Mouse (Mus musculus): ENCODE results near the gene Smtnl2. TPM values are rescaled to one million over a fixed set of nuclear protein-coding genes. Genes with fewer than 3 reads are reported as not detected.
"Not testable (repeated sequence)": the region's sequence is repeated elsewhere in the genome, so short reads cannot be mapped to it uniquely, and the experiment has no call there.

The Smtnl2 gene
- total RNA-seq, 2 experiments from 2014 or later = 160 to 162 TPM

GRCm38 (mm10) chr11:72376562-72376961 lies 35.0 kb downstream of the Smtnl2 start:
- intact Hi-C loops (cut with DNase I; ENCODE audit: low total_unique reads) = loop anchor here (5.0 kb wide), 1 partner anchor 41 kb away; no protein-coding TSS in a partner anchor
- DNase-seq = no peak

- intact Hi-C loops (cut with DNase I; ENCODE audit: low total_unique reads) = no loop called here
- DNase-seq = no peak
Measured at GRCm38 (mm10) chr11:72369904-72370672, 41.4 kb downstream of the Smtnl2 start.

DNA sequence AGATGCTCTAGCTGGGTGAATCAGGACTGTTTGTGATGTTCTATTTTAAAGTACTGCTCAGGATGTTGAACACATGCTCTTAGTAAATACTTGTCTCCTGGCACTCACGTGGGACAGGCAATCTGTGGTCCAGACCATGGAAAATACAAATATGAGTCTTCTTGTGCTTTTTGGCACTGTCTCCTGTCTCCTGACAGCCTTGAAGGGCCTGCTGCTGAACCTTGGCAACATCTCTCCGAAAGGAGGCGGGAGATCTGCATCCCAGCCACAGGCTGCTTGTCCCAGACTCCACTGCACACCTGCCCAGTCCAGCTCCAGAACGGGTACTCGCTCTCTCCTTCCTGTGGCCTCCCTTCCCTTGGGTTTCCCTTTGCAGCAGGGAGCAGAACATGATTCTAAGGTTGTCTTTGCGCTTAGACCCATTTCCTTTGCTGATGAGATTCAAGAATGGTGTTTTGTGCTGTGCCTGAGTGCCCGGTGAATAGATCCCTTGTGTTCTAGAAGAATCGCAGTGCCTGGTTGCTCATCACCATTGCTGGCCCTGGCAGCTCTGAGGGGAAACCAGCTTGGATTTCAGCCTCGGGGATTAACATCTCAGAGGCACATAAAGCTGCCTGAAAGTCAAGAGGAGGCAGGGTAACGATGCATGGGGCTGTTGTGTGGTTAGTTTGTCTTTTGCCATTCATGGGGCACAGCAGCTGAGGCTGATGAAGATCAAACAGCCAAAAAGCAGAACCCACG lies 43.4 kb downstream of the Smtnl2 start:
- no peak for DNase-seq
- intact Hi-C loops (cut with DNase I; ENCODE audit: low total_unique reads) = no loop called here

- intact Hi-C loops (cut with DNase I; ENCODE audit: low total_unique reads) = no loop called here
- no peak for DNase-seq
Measured at GRCm38 (mm10) chr11:72366126-72366525, 45.4 kb downstream of the Smtnl2 start.

DNA sequence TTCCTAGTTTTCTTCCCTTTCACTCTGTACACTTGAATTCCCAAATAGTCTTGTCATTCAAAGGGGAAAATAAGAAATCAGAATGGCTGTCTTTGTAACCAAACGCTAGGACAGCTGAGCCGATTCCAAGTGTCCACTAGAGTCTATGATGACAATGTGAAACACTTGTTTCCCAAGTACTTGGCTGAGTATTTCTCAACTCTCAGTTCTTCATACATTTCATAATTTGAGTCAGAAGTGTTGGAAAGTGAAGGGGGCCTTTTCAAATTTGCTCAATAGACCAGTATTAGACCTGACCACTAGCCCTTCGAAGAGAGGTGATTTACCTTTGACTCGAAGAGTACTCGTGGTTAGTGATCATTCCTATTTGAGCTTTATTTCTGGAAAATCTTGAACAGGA lies 47.0 kb downstream of the Smtnl2 start:
- no peak for DNase-seq
- intact Hi-C loops (cut with DNase I; ENCODE audit: low total_unique reads) = no loop called here

- intact Hi-C loops (cut with DNase I; ENCODE audit: low total_unique reads) = no loop called here
- no peak for DNase-seq
Measured at GRCm38 (mm10) chr11:72363523-72364240, 47.8 kb downstream of the Smtnl2 start.

GRCm38 (mm10) chr11:72362347-72362741 lies 49.2 kb downstream of the Smtnl2 start, which contains the start of gene Tekt1:
Gene Tekt1, minus strand, starts transcription at chr11:72362442.
- intact Hi-C loops (cut with DNase I; ENCODE audit: low total_unique reads) = no loop called here
- no peak for DNase-seq

DNA sequence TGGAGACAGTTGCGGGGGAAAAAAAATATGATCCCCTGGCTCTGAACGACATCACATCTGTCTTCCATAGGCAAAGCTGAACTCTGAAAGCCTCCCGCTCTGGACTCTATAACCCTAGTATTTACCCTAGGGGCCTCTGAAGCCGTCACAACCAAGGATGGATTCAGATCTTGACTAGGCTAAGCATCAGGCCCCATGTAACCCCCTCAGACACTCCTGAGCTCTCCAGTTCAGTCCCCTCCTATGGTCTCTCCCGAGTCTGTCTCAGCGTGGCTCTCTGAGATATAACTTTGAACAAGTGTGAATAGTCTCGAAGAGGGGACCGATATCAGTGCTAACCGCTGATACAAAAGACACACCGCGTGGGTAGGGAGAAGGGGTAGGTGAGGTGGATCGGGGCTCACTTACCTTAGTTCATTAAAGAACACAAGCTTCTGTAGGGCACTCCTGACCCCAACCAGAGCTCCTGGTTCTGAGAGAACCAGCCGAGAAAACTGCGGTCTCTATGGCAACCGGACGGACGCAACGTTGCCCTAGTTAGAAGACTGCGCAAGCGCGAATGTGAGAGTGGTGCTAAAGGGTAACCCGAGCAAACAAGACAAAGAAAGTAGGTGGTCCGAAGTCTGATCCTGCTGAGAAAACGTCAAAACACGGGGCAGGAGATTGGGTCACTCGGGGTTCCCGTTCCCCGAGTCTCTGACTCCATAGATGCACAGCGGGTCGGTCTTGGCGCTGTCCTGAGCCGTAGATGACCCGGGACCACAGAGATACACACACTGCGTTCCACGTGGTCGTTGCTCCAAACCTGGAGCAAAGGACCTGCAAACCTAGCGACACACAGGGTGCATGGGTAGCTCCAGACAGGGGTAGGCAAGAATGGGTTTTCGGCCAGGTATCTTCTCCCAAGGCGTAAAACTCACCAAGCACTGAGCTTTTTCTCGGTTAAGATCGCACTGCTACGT lies 49.8 kb downstream of the Smtnl2 start:
- DNase-seq = peak; percentile 61
- intact Hi-C loops (cut with DNase I; ENCODE audit: low total_unique reads) = no loop called here

GRCm38 (mm10) chr11:72354971-72355728 lies 56.4 kb downstream of the Smtnl2 start:
- DNase-seq = peak; percentile 80
- intact Hi-C loops (cut with DNase I; ENCODE audit: low total_unique reads) = loop anchor here (5.0 kb wide), 2 partner anchors 57 to 72 kb away; partner anchors contain the start of gene Smtnl2

DNA sequence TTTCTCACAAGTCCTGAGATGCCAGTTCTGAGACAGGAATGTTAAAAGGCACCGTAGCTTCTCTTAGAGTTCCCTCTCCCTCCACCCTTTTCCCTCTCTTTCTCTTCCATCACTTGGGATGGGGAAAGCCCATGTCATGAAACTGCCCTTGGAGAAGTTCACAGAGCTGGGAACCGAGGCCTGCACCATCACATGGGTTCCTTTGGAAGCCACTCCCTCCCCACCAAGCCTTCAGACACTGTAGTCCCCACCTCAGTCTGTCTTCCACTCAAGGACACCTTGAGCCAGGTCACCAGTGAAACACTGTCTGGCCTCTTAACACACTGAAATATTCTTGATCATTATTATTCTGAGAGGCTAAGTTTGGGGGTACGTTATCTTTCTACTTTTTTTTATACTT lies 58.3 kb downstream of the Smtnl2 start:
- intact Hi-C loops (cut with DNase I; ENCODE audit: low total_unique reads) = no loop called here
- no peak for DNase-seq

DNA sequence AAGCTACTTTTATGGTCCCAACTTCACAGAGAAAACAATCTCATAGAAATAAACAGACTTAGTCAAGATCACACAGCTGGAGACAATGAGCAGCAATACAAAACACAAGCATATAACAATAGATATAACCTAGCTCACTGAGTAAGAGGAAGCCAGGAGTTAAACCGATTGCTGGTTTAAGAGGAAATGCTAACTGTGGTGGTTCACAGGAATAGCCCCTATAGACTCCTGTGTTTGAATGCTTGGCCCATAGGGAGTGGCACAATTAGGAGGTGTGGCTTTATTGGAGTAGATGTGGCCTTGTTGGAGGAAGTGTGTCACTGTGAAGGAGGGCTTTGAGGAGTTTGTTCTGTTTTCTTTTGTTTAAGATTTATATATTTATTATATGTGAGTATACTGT lies 59.2 kb downstream of the Smtnl2 start:
- intact Hi-C loops (cut with DNase I; ENCODE audit: low total_unique reads) = no loop called here
- no peak for DNase-seq

DNA sequence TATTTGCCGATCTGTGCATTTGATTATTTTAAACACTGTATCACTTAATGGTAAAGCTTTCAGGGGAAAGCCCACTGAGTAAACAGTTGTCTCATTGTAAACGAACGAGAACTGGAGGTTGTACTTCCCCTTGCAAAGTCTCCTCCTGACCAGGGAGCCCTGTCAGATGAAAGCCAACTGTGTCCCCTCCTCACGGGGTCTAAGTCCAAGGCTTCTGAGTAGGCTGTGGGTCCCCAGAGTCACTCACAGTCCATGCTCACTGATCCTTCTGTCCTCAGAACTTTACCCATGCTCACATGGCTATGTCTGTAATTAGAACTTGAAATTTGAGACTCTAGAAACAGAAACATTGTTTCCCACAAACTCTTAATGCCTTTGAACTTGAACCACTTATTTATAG lies 61.9 kb downstream of the Smtnl2 start:
- DNase-seq = no peak
- intact Hi-C loops (cut with DNase I; ENCODE audit: low total_unique reads) = no loop called here

GRCm38 (mm10) chr11:72349016-72349415 lies 62.5 kb downstream of the Smtnl2 start:
- no peak for DNase-seq
- intact Hi-C loops (cut with DNase I; ENCODE audit: low total_unique reads) = no loop called here

GRCm38 (mm10) chr11:72348563-72348962 lies 63.0 kb downstream of the Smtnl2 start:
- no peak for DNase-seq
- intact Hi-C loops (cut with DNase I; ENCODE audit: low total_unique reads) = no loop called here

DNA sequence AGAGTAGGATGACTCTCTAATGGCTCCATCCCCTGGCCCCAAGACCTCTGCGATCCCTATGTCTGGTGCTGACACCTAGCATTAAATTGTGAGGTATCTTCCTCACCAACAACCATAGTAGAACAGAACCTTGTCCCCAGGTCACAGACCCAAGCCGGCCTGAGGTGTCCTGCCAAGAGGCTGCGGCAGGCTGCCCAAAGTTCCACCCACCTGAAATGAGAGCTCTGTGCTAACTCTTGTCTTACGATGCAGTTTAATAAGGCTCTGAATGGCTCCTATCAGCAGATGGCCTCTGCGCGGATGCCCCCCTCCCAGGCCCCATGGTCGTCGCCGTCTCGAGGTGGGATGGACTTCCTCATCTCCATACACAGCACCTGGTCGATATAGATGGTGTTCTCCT lies 67.0 kb downstream of the Smtnl2 start:
- intact Hi-C loops (cut with DNase I; ENCODE audit: low total_unique reads) = loop anchor here (2.0 to 5.0 kb wide), 2 partner anchors 117 to 218 kb away; no protein-coding TSS in a partner anchor
- no peak for DNase-seq

DNA sequence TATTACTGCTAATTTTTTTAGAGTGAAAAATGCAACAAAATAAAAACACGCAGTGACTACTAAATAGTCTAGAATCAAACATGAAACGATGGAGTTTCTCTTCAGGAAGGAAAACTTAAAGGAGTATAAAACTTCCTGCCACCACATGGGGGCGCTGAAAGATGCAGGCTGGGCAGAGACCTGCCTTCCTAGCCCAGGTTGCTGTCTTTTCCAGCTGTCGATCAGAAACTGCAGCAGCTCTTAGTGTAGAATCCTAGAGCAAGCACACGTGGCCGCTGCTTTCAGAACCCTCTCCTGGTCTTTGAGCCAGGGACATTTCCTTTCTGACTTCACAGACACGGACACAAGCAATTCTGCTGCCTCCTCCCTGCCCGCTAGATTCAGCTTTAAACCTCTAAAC lies 67.6 kb downstream of the Smtnl2 start:
- DNase-seq = peak; percentile 65
- intact Hi-C loops (cut with DNase I; ENCODE audit: low total_unique reads) = loop anchor here (2.0 to 5.0 kb wide), 2 partner anchors 117 to 219 kb away; no protein-coding TSS in a partner anchor

- not testable (repeated sequence) for DNase-seq
- intact Hi-C loops (cut with DNase I; ENCODE audit: low total_unique reads) = loop anchor here (5.0 kb wide), 1 partner anchor 116 kb away; no protein-coding TSS in a partner anchor
Measured at GRCm38 (mm10) chr11:72343238-72343625, 68.3 kb downstream of the Smtnl2 start.

Data from gastrocnemius, postnatal 14 days (tissue).